Mouse (Mus musculus): ENCODE results near the gene Fryl.

DNA sequence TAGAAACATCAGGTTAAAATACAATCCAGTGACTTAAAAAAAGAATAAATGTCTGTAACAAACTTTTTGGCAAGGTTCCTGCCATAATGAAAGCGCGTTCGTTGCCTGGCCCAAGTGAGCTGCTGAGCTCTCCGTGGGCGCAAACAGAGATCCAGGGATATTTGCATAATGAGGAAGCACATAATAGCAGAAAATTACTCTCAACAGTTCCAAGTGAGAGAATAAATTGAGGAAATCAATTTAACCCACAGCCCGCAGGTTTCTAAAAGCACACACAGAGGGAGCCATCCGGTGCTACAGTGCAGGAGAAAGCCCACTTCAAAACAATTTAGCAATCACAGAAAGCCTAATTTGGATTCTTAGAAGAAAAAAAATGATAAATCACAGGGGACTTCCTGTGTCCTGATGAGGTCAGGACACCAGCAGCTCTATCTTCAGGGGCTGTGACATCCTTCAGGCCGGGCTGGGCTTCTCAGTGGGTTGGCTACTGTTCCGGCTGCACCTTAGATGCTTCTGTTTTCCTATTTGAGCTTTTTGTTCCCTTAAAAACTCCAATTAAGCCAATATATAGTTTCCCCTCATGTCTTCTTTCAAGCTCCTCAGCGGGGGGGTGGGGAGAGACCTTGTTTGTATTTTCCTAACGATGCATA, 194.8 kb downstream of the Fryl start:
- TF ChIP-seq GATA1 (IDR thresholded peaks at IDR 0.05; ENCODE audit: low read length) (no peak), TAL1 (IDR thresholded peaks at IDR 0.05; ENCODE audit: low read length) (no peak)

Data from erythroblast, embryonic 14.5 days (primary cell).